Mouse (Mus musculus) lung, embryonic 16.5 days (tissue): ENCODE measurements around the gene Olfr620. TPM values are rescaled to one million over a fixed set of nuclear protein-coding genes. Genes with fewer than 3 reads are reported as not detected.

ENCODE experiments used
- ATAC-seq: fragments of 200-750 bp; cut with Nextera tagmentation; 2 replicates; pipeline ENCODE4 v1.8.0; 2017; ENCODE audit warnings: low read depth, mild to moderate bottlenecking, moderate library complexity
- H3K27ac ChIP-seq: fragments of 300-500 bp; sonication (generic); 2 replicates; pipeline ENCODE4 v1.5.1; 2014; ENCODE audit warnings: mild to moderate bottlenecking, control low read depth, low read length
- H3K27me3 ChIP-seq: fragments of 300-500 bp; sonication (generic); 2 replicates; pipeline ENCODE4 v1.6.1; 2014; ENCODE audit warnings: low read depth, low read length, mixed read lengths; ENCODE audit not compliant: control insufficient read depth, insufficient read depth
- H3K36me3 ChIP-seq: fragments of 300-500 bp; sonication (generic); 2 replicates; pipeline ENCODE4 v1.6.1; 2014; ENCODE audit warnings: low read length; ENCODE audit not compliant: control insufficient read depth, insufficient read depth
- H3K4me1 ChIP-seq: fragments of 300-500 bp; sonication (generic); replicated peaks from 2 replicates; pipeline ENCODE4 v1.6.1; 2014; ENCODE audit warnings: low read length, mixed read lengths; ENCODE audit not compliant: control insufficient read depth, insufficient read depth
- H3K4me2 ChIP-seq: fragments of 300-500 bp; sonication (generic); 2 replicates; pipeline ENCODE4 v1.6.1; 2014; ENCODE audit warnings: low read depth, low read length, control low read depth
- H3K4me3 ChIP-seq: fragments of 300-500 bp; sonication (generic); 2 replicates; pipeline ENCODE4 v1.5.1; 2014; ENCODE audit warnings: mild to moderate bottlenecking, low read length, control low read depth
- H3K9ac ChIP-seq: fragments of 300-500 bp; sonication (generic); 2 replicates; pipeline ENCODE4 v1.6.1; 2014; ENCODE audit warnings: low read length, control low read depth
- H3K9me3 ChIP-seq: fragments of 300-500 bp; sonication (generic); 2 replicates; pipeline ENCODE4 v1.6.1; 2016; ENCODE audit warnings: low read length; ENCODE audit not compliant: control insufficient read depth
- WGBS: fragments of 180-500 bp; shearing (Covaris S2); extraction: QIAGEN DNeasy Blood & Tissue Kit; methylation state at CpG from one replicate; pipeline ENCODE4 v1.1.7; 2014; 5-methylcytosine and 5-hydroxymethylcytosine counted together
- polyA plus RNA-seq: library from polyadenylated mRNA; unstranded; fragments of >200 nt; fragmentation: Nextera tagmentation; extraction: Ambion mirVana; gene quantifications from 2 replicates; pipeline ENCODE4 v1.2.1, GENCODE M21; 2015

Olfr620 gene
- not detected in 2 replicates for polyA plus RNA-seq

DNA sequence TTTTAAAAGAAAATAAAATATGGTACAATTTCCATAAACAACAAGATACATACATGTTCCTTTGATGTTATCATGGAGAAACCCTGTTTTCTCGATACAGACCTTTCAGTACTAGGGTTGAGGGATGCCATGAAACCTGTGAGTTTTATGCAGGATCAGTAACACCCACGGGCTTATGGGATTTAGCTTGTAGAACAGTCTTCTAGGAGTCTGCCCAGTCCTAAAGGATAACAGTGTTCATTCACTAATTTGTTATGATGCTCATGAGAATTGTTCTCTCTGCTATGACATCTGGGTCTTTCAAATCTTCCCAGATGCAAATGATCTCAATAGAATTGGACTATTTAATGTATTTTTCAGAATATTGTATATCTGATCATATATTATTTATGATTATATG lies at the start of gene Olfr620:
Gene Olfr620 (minus strand): TSS at position 101 of the 400 bp plus-strand sequence.
- Histone ChIP-seq H3K9me3 (no peaks in the 10 kb centered on the region), H3K4me1 (no peaks in the 10 kb centered on the region), H3K9ac (no peak within 1 kb of the TSS), H3K27ac (no peak within 1 kb of the TSS), H3K4me2 (no peak within 1 kb of the TSS), H3K4me3 (no peak within 1 kb of the TSS), H3K36me3 (no peaks in the 10 kb centered on the region), H3K27me3 (no peaks in the 10 kb centered on the region)
- 66% methylated on average over 2 of the region's 2 CpGs for WGBS
- ATAC-seq = no peak

DNA sequence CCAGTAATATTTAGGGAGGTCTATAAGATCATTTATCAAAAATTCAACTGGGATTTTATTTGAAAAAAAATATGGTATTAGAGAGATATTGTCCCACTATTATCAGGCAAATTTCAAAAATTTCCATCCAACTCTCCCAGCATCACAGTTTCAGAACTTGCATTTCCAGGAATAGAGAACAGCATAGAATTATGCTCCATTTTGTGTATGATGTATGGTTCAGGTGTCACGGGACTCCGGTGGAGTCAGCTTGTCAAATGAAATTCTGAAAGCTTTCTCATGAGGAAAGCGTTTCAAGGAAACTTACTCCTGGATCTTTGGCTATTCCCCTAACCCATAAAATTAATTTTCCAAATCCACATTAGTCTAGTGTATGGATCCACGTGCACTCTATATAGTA lies 31.7 kb upstream of the Olfr620 start:
- H3K4me3 ChIP-seq = no peak overlapping the region
- WGBS = 82% methylated on average over 4 of the region's 4 CpGs
- no peaks in the 10 kb centered on the region for H3K36me3 ChIP-seq
- no peak overlapping the region for H3K27ac ChIP-seq
- H3K9ac ChIP-seq = no peak overlapping the region
- ATAC-seq = no peak
- no peaks in the 10 kb centered on the region for H3K27me3 ChIP-seq
- H3K4me1 ChIP-seq = no peaks in the 10 kb centered on the region
- H3K9me3 ChIP-seq = no peaks in the 10 kb centered on the region
- H3K4me2 ChIP-seq = no peak overlapping the region

GRCm38 (mm10) chr7:103642602-103643001 lies 30.3 kb upstream of the Olfr620 start, which contains the start of gene Olfr622:
TSS of gene Olfr622 (minus strand) at chr7:103642702.
- H3K27me3 ChIP-seq = no peaks in the 10 kb centered on the region
- H3K9ac ChIP-seq = no peak within 1 kb of the TSS
- no peak for ATAC-seq
- WGBS = 74% methylated on average over 1 of the region's 1 CpGs
- H3K4me2 ChIP-seq = no peak within 1 kb of the TSS
- H3K4me3 ChIP-seq = no peak within 1 kb of the TSS
- H3K36me3 ChIP-seq = no peaks in the 10 kb centered on the region
- no peak within 1 kb of the TSS for H3K27ac ChIP-seq
- H3K4me1 ChIP-seq = no peaks in the 10 kb centered on the region
- H3K9me3 ChIP-seq = no peaks in the 10 kb centered on the region

- no peaks in the 10 kb centered on the region for H3K4me1 ChIP-seq
- H3K27me3 ChIP-seq = no peaks in the 10 kb centered on the region
- no peak overlapping the region for H3K27ac ChIP-seq
- no peak overlapping the region for H3K4me3 ChIP-seq
- ATAC-seq = no peak
- H3K36me3 ChIP-seq = no peaks in the 10 kb centered on the region
- no peak overlapping the region for H3K9ac ChIP-seq
- no peaks in the 10 kb centered on the region for H3K9me3 ChIP-seq
- no peak overlapping the region for H3K4me2 ChIP-seq
Observed at GRCm38 (mm10) chr7:103636795-103637194, 24.5 kb upstream of the Olfr620 start.

DNA sequence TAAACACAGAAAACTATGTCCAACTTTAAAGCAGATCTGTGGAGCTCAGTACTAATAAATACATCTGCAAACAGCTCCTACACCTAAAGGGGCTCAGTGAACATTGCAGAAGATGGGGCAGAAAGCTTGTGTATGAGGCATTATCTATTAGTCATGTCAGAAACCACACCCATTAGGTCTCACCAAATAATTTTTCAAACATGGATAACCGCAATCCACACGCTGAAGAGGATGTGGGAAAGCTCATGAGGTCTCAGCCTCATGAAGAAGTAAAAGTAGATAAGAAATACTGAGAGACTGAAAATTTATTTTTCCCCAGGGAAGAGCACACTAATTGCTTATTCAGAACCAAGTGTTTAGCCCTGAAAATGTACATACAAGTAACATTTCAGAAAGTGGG lies 4.9 kb downstream of the Olfr620 start:
- no peaks in the 10 kb centered on the region for H3K4me1 ChIP-seq
- ATAC-seq = no peak
- no peaks in the 10 kb centered on the region for H3K36me3 ChIP-seq
- no peaks in the 10 kb centered on the region for H3K27me3 ChIP-seq
- H3K4me3 ChIP-seq = no peak overlapping the region
- 74% methylated on average over 2 of the region's 2 CpGs for WGBS
- H3K27ac ChIP-seq = no peak overlapping the region
- H3K9ac ChIP-seq = no peak overlapping the region
- H3K9me3 ChIP-seq = no peaks in the 10 kb centered on the region
- no peak overlapping the region for H3K4me2 ChIP-seq

GRCm38 (mm10) chr7:103600275-103600674 lies 12.1 kb downstream of the Olfr620 start, which contains the start of gene Olfr619:
TSS of gene Olfr619 (plus strand) at chr7:103600575.
- H3K9ac ChIP-seq = no peak within 1 kb of the TSS
- ATAC-seq = no peak
- H3K36me3 ChIP-seq = no peaks in the 10 kb centered on the region

GRCm38 (mm10) chr7:103589803-103590202 lies 22.5 kb downstream of the Olfr620 start, which contains the start of gene Olfr618:
TSS of gene Olfr618 (plus strand) at chr7:103590103.
- no peak for ATAC-seq
- WGBS = 46% methylated on average over 2 of the region's 2 CpGs
- Histone ChIP-seq H3K9ac (no peak within 1 kb of the TSS), H3K9me3 (no peaks in the 10 kb centered on the region), H3K27ac (no peak within 1 kb of the TSS), H3K4me3 (no peak within 1 kb of the TSS), H3K4me2 (no peak within 1 kb of the TSS), H3K4me1 (no peaks in the 10 kb centered on the region), H3K27me3 (no peaks in the 10 kb centered on the region), H3K36me3 (no peaks in the 10 kb centered on the region)

More at GRCm38 (mm10) chr7:103600275-103600674, 12.1 kb downstream of the Olfr620 start, which contains the start of gene Olfr619:
- no peaks in the 10 kb centered on the region for H3K4me1 ChIP-seq
- H3K9me3 ChIP-seq = no peaks in the 10 kb centered on the region
- H3K4me3 ChIP-seq = no peak within 1 kb of the TSS
- H3K27ac ChIP-seq = no peak within 1 kb of the TSS
- no peak within 1 kb of the TSS for H3K4me2 ChIP-seq
- H3K27me3 ChIP-seq = no peaks in the 10 kb centered on the region

- H3K36me3 ChIP-seq = no peaks in the 10 kb centered on the region
- ATAC-seq = no peak
- WGBS = 59% methylated on average over 1 of the region's 1 CpGs
Observed at GRCm38 (mm10) chr7:103572761-103573160, 39.6 kb downstream of the Olfr620 start, which contains the start of gene Olfr617. TSS of gene Olfr617 (plus strand) at chr7:103573061.

GRCm38 (mm10) chr7:103569043-103569442 lies 43.3 kb downstream of the Olfr620 start, which contains the start of gene Olfr616:
TSS of gene Olfr616 (minus strand) at chr7:103569143.
- no peak for ATAC-seq
- Histone ChIP-seq H3K4me1 (no peaks in the 10 kb centered on the region), H3K36me3 (no peaks in the 10 kb centered on the region)

More at GRCm38 (mm10) chr7:103572761-103573160, 39.6 kb downstream of the Olfr620 start, which contains the start of gene Olfr617:
- no peaks in the 10 kb centered on the region for H3K4me1 ChIP-seq
- H3K27ac ChIP-seq = no peak within 1 kb of the TSS
- no peak within 1 kb of the TSS for H3K9ac ChIP-seq
- H3K4me3 ChIP-seq = no peak within 1 kb of the TSS
- no peaks in the 10 kb centered on the region for H3K9me3 ChIP-seq
- no peak within 1 kb of the TSS for H3K4me2 ChIP-seq
- no peaks in the 10 kb centered on the region for H3K27me3 ChIP-seq

More at GRCm38 (mm10) chr7:103569043-103569442, 43.3 kb downstream of the Olfr620 start, which contains the start of gene Olfr616:
- Histone ChIP-seq H3K27me3 (no peaks in the 10 kb centered on the region), H3K27ac (no peak within 1 kb of the TSS), H3K4me3 (no peak within 1 kb of the TSS), H3K4me2 (no peak within 1 kb of the TSS), H3K9ac (no peak within 1 kb of the TSS), H3K9me3 (no peaks in the 10 kb centered on the region)
- 72% methylated on average over 3 of the region's 3 CpGs for WGBS
